Mouse (Mus musculus): ENCODE data around the gene Cytip. TPM values are rescaled to one million over a fixed set of nuclear protein-coding genes. Genes with fewer than 3 reads are reported as not detected.

The Cytip gene
- total RNA-seq, 2 experiments from 2014 or later = 13.8 to 15.6 TPM

GRCm38 (mm10) chr2:58135061-58135463 is 60.3 kb downstream of the Cytip start:
- ATAC-seq (replicated peaks; ENCODE audit: low FRiP score, poor library complexity, severe bottlenecking) = no peak

GRCm38 (mm10) chr2:58132597-58132996 is 62.7 kb downstream of the Cytip start:
- no peak for ATAC-seq (replicated peaks; ENCODE audit: low FRiP score, poor library complexity, severe bottlenecking)

- no peak for ATAC-seq (replicated peaks; ENCODE audit: low FRiP score, poor library complexity, severe bottlenecking)
Measured at GRCm38 (mm10) chr2:58129903-58130302, 65.4 kb downstream of the Cytip start.

GRCm38 (mm10) chr2:58111105-58111504 is 84.2 kb downstream of the Cytip start:
- ATAC-seq (replicated peaks; ENCODE audit: low FRiP score, poor library complexity, severe bottlenecking) = no peak

GRCm38 (mm10) chr2:58107887-58108286 is 87.4 kb downstream of the Cytip start:
- peak; percentile 94 for ATAC-seq (replicated peaks; ENCODE audit: low FRiP score, poor library complexity, severe bottlenecking)

GRCm38 (mm10) chr2:58107046-58107445 is 88.3 kb downstream of the Cytip start:
- no peak for ATAC-seq (replicated peaks; ENCODE audit: low FRiP score, poor library complexity, severe bottlenecking)

GRCm38 (mm10) chr2:58094818-58095217 is 100.5 kb downstream of the Cytip start:
- no peak for ATAC-seq (replicated peaks; ENCODE audit: low FRiP score, poor library complexity, severe bottlenecking)

GRCm38 (mm10) chr2:58086420-58086819 is 108.9 kb downstream of the Cytip start:
- ATAC-seq (replicated peaks; ENCODE audit: low FRiP score, poor library complexity, severe bottlenecking) = no peak

GRCm38 (mm10) chr2:58079849-58080248 is 115.5 kb downstream of the Cytip start:
- no peak for ATAC-seq (replicated peaks; ENCODE audit: low FRiP score, poor library complexity, severe bottlenecking)

Other genes starting within 250 kb of the Cytip start
- not detected in 2 replicates for gene Galnt5, start 197.6 kb downstream of the Cytip start, total RNA-seq (2015; ENCODE audit: low replicate concordance)
- 0.28 TPM in 1 of 2 replicates, not detected in the other for gene Galnt5, start 197.6 kb downstream of the Cytip start, total RNA-seq (2017; ENCODE audit: low replicate concordance)
- not detected in 2 replicates for gene Ermn, start 142.7 kb downstream of the Cytip start, total RNA-seq (2015; ENCODE audit: low replicate concordance)
- gene Ermn, start 142.7 kb downstream of the Cytip start, total RNA-seq (2017; ENCODE audit: low replicate concordance) = 0.14 and 0.34 TPM in 2 replicates
- gene Acvr1c, start 162.4 kb upstream of the Cytip start, total RNA-seq (2015; ENCODE audit: low replicate concordance) = under 0.01 TPM in 1 of 2 replicates, not detected in the other
- gene Acvr1c, start 162.4 kb upstream of the Cytip start, total RNA-seq (2017; ENCODE audit: low replicate concordance) = 0.14 TPM in 1 of 2 replicates, not detected in the other

All from erythroblast, adult 5-6 weeks (primary cell).